Mouse (Mus musculus) mature B cell (primary cell): ENCODE measurements around the gene Gpr162.
"Not testable (repeated sequence)": the region's sequence is repeated elsewhere in the genome, so short reads cannot be mapped to it uniquely, and the experiment has no call there.

Experiments used
- in situ Hi-C: fragments of 300-500 bp; cut with MboI; formaldehyde crosslinking; loops from 2 replicates; pipeline ENCODE4 v1.14.3; 2019

Gene Gpr162

DNA sequence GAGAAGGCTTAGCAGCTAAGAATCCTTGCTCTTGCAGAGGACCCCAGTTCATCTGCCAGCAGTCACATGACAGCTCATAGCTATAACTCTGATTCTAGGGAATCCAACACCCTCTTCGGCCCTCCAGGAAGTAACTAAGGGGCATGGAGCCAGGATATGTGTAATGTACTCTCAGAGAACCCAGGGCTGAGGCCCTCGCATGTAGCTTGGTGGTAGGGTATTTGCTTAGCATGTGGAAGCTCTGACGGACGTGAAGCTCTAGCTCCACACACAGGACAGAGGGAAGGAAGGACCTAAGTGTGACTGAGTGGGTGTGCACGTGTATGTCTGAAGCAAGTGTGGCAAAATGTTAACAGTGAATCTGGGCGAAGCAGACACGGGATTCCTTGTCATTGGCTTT is 27.4 kb downstream of the Gpr162 start:
- in situ Hi-C loops: no loop called here

DNA sequence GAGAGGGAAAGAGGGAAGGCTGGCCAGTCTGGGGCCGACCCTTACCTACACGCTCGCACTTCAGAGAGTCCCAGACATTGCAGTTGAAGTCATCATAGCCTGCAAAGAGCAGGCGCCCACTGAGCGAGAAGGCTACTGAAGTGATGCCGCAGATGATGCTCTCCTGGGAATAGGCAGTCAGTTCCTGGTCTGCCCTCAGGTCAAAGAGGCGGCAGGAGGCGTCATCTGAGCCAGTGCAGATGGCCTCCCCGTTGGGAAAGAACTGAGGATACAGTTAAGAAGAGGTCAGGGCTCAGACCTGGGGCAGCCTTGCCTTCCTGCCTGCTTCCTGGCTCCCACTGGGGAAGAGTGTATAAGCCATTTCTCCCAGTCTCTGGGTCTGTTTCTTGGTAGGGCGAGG is 28.3 kb downstream of the Gpr162 start:
- in situ Hi-C loops: no loop called here

DNA sequence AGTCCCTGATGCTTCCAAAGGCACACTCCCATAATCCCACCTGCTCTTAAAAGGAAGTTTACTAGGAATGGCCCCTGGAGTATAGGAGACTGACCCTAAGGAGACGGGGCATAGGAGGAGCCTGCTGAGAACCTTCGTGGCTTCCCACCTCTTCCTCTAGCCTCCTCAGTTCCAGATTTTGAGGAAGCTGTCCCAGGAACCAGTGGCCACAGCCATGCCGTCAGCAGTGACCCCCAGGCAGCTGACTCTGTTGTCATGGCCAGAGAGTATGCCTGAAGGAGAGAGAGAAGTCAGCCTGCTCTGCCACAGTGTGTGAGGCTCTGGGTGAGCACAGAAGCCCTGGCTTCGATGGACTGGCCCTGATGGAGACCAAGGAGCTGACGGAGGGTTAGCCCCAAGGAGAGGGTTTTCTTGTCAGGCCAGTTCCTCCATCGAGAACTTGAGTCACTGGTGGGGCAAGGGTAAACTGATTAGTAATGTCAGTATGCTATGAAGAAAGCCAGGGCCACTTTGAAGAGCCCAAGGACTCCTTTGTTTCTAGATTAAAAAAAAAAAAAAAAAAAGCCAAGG is 29.2 kb downstream of the Gpr162 start:
- in situ Hi-C loops: no loop called here

DNA sequence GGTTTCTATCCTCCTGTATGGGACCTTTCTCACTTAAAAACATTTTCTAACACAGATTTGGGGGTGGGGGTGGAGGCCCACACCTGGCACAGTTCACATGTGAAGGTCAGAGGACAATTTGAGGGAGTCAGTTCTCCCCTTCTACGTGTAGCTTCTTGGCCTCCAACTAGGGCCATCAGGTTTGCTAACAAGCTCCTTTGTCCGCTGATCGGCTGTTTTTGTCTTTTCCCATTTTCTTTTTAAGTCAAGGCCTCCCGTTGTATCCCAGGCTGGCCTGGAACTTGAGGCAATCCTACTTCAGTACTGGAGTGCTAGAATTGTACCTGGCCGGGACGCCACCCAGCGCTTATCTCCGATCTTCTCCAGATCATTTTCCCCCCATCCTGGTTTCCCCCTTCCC is 32.1 kb downstream of the Gpr162 start:
- in situ Hi-C loops: no loop called here

DNA sequence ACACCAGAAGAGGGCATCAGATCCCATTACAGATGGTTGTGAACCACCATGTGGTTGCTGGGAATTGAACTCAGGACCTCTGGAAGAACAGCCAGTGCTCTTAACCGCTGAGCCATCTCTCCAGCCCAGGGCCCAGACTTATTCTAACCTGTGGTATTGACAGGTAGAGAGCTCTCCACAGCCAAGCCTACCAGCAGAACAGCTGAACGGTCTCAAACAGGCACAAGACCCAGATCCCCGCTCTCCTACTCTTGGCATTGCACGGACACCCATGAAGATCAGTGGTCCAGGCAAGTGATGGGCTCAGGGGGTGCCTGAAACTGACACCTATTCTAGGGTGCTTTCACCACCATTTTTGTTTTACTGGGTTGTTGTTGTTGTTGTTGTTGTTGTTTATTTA is 32.6 kb downstream of the Gpr162 start:
- in situ Hi-C loops: not testable (repeated sequence)

DNA sequence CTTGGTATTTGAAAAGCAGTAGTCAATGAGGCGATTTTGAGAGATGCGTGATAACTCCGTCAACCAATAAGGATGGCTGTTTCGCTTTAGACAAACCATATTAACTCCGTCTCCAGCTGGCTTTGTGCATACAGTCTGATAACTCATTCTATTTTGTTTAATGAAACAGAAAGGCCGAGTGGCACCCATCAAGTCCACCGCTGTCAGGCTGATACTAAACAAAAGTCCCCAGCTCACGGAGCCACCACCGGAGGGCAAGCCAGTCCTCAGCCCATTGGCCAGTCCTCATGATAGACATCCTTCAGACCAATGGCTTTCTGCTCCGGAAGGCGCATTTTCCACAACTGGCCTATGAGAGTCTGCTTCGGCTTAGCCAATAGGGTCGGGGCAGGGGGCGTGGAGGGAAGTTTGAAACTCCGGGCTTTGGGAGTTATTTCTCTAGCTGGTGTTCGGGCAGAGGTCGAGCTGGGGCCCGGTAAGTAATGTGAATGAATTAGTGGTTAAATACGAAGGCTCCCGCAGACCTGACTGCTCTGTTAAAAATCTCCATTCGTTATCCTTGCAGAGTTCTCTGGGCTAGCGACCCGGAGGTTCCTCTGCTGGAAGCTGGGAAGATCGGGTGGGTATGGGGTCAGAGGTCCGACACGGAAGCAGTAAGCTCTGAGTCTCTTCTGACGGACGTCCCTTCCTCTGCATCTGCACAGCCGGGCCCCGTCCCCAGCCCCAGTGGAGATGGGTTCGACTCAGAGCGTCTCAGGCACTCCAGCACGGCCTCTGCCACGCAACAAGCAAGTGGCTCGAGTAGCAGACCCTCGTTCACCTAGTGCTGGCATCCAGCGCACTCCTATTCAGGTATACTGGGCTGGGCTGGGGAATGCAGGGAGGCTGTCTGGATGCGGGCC is 33.7 kb downstream of the Gpr162 start:
- in situ Hi-C loops: no loop called here

DNA sequence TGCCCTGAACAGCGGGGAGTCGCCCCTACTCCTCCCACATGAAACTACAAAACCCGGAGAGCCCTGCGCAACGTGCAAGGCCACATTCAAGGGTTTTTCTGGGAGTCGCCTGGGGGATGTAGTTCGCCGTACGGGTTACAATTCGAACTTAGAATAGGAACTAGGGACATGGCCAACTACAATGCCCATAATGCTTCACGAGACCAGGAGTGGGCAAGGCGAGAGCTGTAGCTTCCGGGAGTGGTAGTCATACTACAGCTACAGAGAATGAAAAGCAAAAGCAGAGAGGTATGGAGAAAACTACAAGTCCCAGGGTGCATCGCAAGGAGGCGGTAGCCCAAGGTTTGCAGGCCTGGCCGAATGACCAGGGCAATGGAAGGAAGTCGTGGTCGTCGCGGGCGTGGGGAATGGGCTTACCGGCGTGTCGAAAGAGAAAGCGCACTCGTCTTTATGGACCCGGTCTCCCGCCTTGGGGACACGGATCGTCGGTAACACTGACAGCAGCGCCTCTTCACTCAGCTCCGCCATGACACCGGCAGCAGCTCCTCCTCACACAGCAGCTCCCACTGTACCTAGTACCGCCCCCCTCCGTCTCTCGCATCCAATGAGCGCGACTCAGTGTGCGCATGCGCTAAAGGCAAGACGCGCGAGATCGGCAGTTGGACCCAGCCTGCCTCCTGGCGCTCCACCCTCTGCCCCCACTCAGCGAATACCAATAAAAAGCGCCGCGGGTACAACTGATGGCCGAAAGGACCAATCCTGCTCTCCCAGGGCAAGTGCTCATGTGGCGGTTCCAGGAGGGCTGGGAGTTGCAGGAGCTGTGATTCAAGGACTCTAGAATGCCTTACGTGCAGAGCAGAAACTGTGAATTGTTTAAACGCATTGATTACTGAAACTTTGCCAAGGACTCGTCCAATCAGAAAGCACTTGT is 34.6 kb downstream of the Gpr162 start, which contains the start of the genes Usp5 and Cdca3:
Gene Usp5, minus strand, starts transcription at position 617 of the 931 bp plus-strand sequence.
Gene Cdca3, plus strand, starts transcription at position 680 of the 931 bp plus-strand sequence.
- in situ Hi-C loops: no loop called here

DNA sequence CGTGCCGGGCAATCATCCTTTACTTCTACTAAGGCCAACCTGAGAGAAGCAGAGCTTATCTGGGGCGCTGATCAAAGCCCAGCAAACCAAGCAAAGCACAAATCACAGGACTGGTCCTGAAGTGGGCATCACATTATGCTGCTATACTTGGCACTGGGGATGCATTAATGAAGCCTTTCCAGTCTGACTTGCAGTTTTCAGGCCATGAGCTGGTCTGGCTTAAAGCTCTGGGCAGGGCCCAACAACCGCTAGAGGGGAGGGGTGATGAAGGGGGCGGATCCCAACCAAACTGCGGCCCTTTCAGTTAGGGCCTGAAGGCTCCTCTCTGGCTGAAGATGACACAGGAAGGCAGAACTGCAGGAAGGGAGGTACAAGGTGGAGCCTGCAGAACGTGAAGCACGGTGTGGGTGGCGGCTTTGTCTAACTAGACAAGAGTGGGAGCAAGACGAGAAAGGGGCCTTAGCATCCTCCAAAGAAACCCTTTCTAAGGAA is 35.6 kb downstream of the Gpr162 start:
- in situ Hi-C loops: no loop called here

DNA sequence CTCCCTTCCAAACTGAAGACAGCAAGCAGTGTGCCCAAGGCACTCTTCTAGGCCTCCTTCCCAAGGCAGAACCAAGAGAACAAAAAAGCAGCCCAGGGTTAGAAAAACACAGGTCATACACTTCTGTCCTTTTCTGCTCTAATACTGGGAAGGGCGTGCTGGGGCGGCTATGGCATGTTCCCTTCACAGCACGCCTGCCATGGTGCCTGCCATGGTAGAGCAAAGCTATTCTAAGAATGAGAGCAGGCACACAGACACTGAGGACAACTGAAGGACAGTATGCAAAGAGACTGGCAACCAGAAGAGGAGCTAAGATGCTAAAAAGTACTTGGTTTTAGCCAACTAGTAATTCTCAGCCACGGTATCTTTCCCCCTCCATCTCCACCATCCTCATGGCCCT is 41.7 kb downstream of the Gpr162 start:
- in situ Hi-C loops: no loop called here

DNA sequence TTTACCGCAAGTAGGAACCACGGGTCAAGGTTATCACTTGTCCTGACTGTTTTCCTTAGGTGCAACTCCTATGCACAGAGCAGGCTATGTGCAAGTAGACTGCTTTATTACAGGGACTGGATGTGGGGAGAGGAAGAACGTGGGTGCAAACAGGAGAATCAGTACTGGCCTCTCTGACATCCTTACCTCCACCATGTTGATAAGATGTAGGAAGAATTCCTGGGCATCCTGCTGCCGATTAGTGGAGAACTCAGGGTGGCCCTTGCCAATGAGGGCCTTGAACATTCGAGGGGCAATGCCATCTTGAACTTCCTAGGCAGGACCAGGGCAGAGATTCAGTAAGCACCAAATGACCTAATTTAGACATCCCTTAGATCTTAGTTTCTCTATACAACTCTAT is 42.9 kb downstream of the Gpr162 start:
- in situ Hi-C loops: no loop called here

DNA sequence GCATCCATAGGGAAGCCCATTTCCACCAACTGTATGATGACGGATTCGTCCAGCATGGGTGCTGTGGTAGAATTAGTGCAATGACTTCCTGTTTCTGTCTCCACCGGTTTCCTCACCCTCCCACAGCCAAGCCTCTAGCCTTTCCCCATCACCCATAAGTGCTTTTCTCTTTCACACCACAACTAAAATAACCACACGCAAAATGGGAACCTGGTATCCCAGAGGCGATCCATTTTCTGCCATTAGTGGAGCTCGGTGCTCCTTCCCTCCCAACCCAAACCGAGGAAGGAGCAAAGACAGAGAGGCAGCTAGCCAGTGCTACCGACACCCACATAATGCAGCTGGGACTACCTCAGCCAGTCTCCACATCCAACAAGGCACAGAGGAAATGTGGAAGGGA is 45.8 kb downstream of the Gpr162 start:
- in situ Hi-C loops: no loop called here

DNA sequence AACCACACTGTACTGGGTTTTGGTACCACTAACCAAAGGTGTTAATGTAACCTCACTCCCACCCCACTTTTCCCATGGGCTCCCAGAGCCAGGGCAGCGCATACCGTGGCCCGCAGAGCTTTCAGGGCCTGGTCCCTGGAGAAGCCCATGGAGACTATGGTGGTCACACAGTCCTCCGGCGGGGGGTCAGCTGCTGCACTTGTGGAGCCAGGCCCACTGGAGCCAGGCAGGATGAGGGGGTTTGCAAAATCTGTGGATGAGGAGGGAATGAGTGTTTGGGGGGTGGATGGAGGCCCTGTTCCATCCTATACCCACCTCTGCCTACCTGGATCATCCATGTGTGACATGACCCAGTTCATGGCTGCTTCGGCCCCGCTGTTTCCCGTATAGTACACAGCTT is 46.2 kb downstream of the Gpr162 start:
- in situ Hi-C loops: no loop called here

DNA sequence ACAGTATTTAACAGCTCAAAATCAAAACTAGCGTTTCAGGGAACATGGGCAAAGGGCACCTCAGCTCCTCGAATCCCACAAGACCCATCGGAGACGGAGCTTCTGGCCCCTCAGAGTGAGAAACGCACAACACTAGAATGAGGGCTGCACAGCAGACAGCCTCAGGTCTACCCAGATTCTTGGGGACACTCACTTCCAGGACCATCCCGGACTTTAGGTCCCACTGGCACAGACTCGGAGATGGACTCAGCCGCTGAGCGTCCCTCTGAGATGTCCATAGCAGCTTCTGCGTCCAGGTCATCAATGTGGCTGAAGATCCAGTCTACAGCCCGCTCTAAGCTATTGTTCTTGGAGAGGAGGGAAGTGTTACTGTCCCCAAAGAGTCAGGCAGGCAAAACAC is 46.7 kb downstream of the Gpr162 start:
- in situ Hi-C loops: no loop called here

DNA sequence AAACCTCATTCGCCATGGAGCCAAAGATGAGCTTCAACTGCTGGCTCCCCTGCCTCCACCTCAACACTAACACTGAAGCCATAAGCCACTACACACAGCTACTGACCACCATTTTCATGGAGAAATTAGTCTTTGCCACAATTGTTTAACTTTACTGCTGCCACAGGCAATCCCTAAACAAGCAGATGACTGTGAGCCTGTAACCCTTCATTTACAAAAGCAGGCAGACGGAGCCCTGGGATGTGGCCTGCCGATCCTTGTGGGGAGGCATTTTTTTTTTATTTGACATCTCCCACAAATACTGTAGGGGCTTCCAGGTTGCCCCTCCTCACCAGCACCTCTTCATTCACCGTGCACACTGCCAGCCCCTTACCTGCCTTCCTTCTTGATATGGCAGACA is 47.2 kb downstream of the Gpr162 start:
- in situ Hi-C loops: no loop called here

DNA sequence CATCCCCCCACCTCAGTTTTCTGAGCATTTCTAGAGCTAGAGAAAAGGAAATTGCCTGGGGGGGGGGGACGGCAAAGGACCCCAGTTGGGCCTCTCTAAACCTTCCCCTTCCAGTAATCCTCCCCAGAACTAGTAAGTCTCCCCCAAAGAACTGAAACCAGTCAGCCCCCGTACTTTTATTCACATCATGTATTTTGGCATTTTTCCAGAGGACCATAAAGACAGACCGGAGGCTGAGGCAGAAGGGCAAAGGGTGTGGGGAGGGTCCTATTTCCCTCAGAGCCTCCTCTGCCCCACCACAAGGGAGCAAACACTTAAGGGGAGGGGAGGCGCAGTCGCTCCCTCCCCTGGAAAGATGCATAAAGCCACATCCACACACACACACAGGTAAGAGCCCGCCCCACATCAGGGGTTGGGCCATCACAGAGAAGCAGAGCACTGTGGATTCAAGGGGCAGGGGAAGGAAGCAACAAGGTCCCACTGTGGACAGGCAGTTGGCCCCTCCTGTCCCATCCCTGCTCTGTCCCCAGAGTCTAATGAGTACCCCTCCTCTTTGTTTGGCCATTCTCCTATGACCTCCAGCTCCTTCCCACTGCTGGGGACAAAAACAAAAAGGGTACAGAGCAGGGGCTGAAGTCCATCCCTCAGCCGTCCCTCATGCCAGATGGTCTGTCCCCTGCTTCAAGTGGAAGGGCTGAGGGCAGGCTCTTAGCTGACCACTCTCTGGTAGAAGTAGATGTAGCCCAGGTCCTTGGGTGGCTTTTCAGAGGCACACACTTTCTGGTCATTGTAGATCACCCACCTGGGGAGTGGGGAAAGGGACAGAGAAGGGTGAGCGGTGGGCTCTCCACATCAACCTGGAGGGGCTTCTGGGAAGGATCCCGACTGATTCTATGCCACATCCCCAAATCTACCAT is 48.7 kb downstream of the Gpr162 start:
- in situ Hi-C loops: no loop called here

DNA sequence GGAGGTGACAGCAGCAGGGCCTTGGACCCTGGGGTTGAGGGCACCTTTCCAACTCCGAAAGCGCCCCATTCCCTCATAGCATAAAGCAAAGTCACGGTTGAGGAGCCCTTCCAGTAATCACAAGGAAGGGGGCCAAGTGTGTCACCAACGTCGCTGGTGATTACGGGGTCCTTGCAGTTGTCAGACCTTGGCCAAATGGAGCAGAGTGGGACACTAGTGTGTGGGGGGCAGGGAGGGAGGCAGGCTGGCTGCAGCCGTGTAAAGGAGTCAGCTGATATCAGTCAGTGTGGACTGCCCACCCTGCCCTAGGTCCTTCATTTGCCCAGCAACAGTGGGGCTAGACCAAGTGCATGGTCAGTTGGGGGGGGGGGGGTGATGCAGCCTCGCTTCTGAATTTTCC is 49.3 kb downstream of the Gpr162 start:
- in situ Hi-C loops: no loop called here

DNA sequence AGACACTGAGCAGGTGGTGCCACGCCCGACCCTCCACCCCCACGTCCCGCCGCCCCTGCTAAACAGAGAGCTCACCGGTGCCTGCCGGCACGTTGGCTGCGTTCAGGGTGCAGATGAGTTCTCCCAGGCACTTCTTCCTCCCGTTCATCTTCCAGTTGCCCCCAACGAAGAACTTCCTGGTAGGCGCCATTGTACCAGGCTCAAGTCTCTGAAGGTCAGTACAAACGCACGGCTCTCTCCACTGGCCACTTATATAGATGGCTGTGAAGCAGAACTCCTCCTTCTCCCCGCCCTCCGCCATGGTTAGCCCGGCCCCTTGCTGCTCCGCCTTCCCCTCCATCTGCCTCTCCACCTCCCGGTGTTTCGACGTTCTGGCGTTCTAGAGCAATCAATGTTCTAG is 49.9 kb downstream of the Gpr162 start, which contains the start of gene Tpi1:
Gene Tpi1, minus strand, starts transcription at position 364 of the 400 bp plus-strand sequence.
- in situ Hi-C loops: no loop called here

DNA sequence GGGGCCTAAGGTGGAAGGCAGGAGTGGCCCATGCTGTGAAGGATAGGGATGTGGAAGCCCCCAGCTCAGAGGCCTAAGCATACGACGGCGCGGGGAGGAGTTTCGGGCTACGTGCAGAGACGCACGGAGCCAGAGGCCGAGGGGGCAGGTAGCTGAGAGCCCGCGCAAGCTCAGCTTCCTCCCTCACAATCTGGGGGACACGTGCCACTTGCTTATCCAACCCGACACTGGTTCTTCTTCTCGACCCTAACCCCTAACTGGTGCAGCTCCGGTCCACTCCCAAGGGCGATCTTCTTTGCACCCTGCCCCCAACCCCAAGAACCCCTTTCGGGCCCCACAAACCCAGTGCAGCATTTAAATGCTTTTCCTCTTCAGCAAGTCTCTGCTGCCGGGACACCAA is 50.3 kb downstream of the Gpr162 start:
- in situ Hi-C loops: no loop called here

DNA sequence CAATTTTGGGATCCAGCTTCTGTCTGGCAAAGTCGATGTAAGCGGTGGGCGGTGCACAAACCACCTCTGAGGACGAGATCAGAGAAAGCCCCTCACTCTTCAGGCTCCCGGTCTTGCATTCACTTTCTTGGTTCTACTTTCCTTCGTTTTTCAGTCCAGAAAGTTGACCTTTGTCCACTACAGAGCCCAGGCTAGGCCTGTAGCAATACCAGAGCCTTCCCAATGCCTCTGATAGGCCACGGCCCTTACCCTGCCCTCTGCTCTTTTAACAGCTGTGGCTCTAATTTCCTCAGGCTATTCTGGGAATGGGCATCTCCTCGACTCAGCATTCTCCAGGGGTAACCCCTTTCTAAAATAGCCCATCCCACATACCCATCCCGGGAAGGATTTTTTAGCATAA is 50.9 kb downstream of the Gpr162 start:
- in situ Hi-C loops: no loop called here

DNA sequence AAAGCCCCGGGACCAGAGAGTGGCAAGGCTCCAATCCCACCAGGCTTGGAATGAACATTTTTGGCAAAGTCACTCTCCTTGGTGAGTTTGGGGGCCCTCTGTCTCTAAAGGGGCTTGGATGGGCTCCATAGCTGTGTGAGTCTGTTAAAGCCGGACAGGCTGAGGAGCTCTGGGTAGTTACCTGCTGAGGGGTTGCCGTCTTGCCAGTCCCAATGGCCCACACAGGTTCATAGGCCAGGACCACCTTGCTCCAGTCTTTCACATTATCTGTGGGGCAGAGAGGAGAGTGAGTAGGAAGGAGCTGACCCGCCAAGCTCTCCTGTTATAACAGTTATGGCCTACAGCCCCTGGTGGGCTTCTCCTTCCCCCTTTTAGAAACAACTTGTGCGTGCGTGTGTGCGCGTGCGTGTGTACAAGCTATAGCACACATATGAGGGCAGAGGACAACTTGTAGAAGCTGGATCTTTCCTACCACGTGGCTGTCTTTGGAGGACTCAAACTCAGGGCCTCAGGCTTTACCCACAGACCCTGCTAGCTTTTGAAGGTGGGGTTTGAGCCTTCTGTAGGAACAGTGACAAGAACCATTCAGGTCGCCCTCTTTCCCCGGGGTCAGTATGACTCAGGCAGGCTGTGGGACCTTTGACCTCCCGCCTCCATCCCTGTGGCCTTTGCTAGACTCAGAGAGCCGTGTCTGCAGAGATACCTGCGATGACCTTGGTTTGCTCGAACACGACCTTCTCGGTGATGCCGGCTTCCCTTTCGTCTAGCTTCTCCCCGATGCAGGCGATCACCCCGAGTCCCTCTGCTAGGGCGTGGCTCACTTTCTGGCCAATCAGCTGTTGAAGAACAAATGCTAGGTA is 51.9 kb downstream of the Gpr162 start:
- in situ Hi-C loops: no loop called here
